Mouse (Mus musculus): ENCODE measurements at regions not wholly inside any gene's neighbourhood (a gene's known extent, or its start where the extent isn't known, plus 50 kb on each side); places are given as distances from the start of the nearest gene placed in this dataset.

DNA sequence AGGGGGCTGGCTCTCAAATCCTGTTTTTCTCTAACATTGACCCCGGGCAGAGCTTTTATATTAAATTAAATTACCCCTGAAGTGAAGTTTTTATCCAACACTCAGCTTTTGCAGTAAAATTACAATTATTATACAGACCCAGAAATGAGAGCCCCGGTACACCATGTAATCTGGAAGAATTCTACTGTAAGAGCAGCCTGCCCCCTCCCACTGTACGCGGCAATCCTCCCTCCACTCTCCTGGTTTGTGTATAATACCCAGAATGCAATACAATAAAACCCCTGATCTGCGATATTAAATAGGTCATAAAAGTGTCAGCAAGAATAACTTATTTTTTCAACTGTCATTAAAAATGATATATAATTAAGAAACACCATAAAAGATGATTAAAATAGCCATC, 492.3 kb downstream of the Ajap1 start:
- no peak for TF ChIP-seq POLR2A (IDR thresholded peaks at IDR 0.05; ENCODE audit: borderline replicate concordance, low read depth, low read length)
- no peak for TF ChIP-seq CTCF (IDR thresholded peaks at IDR 0.05; ENCODE audit: low read depth, low read length)
